Mouse (Mus musculus) heart, adult 10 weeks (tissue): ENCODE data around the gene Nat8f2. TPM values are rescaled to one million over a fixed set of nuclear protein-coding genes. Genes with fewer than 3 reads are reported as not detected.

Experiments used
- polyA plus RNA-seq: library from polyadenylated mRNA; stranded (reverse); fragments of 350-450 nt; fragmentation: Illumina TruSeq; extraction: RNeasy Lipid Tissue Mini Kit (QIAGEN cat#74804); gene quantifications from one replicate; pipeline ENCODE4 v1.2.3, GENCODE M21; 2014; ENCODE audit warnings: low read depth, low replicate concordance

The Nat8f2 gene
- 0.34 TPM for polyA plus RNA-seq

DNA sequence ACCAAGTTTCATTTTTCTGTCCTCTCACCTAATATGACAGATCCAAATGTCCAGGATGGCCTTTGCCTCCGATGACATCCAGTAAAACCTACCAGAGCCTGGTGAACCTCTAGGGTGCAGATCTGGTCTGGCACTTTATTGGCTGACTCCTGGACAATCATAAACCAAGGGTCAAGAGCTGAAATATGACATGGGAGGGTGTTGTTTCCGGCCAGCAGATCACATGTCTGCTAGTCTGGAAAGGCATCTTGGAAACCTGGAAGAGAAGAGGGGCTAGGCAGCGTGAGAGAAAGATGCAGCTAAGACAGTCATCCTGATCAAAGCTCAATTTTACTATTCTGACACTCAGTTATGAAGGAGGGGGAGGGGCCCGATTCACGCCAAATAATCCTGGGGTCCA is at the start of gene Nat8f2:
Gene Nat8f2 (minus strand): TSS at position 153 of the 400 bp plus-strand sequence.

DNA sequence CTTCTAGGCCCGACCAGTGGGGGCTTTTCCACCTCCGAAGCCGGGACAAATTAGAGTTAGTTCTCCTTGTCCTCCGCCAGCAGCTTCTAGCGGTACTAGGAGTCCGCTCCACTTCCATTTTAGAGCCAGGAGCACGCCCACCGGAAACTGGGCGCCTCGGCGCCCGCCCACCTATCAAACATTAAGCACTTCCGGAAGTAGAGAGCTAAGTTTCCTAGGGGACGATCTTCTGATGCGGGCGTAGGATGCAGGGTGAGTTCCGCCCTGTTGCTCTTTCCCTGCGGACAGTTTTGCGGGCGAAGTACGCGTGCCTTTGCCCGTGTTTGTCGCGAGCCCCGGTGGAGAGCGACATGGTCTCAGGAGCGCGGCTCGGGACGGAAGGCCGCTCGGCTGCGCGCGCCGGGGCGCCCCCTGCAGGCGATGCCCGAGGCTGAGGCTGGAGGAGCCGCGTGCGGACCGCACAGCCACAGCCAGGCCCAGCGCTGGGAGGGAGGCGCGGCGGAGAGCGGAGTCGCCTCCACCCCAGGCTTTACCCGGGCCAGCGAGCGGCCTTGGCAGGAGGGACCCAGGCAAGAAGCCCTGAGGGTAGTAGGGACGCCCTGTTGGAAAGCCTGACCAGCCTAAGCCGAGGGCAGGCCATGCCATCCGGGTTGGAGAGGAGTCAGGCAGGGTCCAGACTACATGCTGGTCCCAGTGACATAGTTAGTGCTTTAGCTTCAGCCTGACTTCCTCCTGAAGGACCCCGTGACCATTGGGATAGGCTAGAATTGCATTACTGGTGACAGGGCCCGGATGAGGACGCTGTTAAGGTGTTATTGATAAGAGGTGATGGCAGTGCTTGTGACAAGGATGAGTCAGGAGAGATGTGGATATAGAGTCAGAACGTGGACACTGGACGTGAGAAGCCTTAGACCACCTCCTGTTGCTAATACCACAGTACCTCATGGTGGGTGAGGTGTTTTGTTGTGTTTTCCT is 46.9 kb upstream of the Nat8f2 start, which contains the start of gene Nat8f1:
Gene Nat8f1 (minus strand): TSS at position 149 of the 975 bp plus-strand sequence.

DNA sequence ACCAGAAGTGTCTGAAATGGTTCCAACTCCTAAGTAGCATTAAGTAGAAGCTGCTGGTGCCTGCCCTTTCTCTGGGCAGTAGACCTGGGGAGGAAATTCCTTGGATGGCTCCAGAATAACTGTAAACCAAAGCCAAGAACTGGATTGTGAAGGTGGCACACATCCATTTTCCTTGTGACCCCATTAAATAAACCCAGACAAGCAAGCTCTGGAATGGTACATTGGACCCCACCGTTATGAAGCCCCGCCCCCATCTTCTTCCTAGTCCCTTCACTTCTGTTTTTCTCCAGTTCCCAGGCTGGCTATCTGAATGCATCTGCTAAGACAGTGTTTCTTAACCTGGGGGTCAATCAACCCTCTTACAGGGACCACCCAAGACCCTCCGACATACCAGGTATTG is 42.6 kb upstream of the Nat8f2 start, which contains the start of gene Tprkb:
Gene Tprkb (plus strand): TSS at position 279 of the 400 bp plus-strand sequence.

DNA sequence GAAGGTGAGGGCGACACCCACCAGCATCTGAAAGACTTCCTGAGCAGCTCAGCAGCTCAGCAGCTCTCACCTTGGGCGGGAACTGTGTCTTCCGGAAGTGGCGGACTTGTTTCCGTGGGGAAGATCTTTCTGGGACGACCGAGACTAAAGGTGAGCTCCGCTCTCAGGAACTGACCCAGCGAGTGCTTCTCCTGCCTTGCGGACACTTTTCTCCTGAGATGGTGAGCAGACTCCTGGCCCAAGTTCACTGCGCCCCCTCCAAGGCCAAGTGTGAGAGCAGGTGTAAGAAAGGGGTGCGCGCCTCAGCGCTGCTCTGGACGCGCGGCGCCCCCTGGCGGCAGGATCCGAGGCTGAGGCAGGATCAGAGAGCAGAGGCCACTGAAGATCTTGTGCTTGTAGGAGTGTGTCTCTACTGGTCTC is 35.7 kb upstream of the Nat8f2 start, which contains the start of gene Nat8f4:
Gene Nat8f4 (minus strand): TSS at position 243 of the 420 bp plus-strand sequence.

DNA sequence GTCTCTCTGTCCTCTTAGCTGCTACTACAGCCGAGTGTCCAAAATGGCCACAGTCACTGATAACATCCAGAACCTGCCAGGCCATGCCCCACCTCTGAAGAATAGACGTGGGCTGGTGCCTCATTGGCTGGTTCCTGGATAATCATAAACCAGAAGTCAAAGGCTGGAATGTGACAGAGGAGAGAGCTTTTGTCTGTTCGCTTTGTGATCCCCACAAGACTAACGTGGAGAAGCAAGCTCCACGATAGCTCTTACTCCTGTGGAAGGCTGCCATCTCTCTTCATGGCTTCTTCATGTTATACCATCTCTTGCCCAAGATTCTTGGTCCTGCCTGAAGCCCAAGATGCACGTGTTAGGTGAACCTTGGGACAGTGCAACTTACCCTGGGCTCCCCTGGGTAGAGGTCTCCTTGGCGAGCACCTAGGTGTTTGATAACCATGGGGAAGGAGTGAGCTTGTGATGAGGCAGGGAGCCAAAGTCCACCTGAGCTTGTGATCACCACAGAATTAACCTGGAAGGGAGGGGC is 37.1 kb downstream of the Nat8f2 start, which contains the start of gene Nat8:
Gene Nat8 (minus strand): TSS at position 287 of the 526 bp plus-strand sequence.

DNA sequence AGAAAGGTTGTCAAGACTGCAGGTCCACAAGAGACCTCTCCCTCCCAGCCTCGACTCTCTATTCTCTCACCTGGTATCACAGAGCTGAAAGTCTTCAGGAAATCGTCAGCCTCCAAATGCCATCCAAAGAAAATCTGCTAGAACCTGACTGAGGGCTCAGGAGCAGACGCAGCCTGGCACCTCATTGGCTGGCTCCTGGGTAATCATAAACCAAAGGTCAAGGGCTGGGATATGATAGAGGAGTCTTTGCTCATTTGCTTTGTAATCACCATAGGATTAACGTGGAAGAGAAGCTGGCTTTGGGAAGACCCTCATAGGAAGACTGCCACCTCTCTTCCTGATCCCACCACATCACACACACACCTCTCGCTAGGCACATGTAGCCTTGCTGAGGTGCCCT is 48.1 kb downstream of the Nat8f2 start, which contains the start of the genes Nat8f6 and Nat8f5:
Gene Nat8f6 (minus strand): TSS at position 118 of the 400 bp plus-strand sequence.
Gene Nat8f5 (minus strand): TSS at position 136 of the 400 bp plus-strand sequence.

Other genes starting within 250 kb of the Nat8f2 start
- not detected for gene Nat8f7, start 156.0 kb downstream of the Nat8f2 start, polyA plus RNA-seq
- 3.0 TPM for gene Nat8f3, start 103.4 kb downstream of the Nat8f2 start, polyA plus RNA-seq
- gene Nat8f6, start 48.2 kb downstream of the Nat8f2 start, polyA plus RNA-seq: 0.42 TPM
- gene Nat8f5, start 48.2 kb downstream of the Nat8f2 start, polyA plus RNA-seq: not detected
- not detected for gene Nat8, start 37.1 kb downstream of the Nat8f2 start, polyA plus RNA-seq
- 1.6 TPM for gene Nat8f4, start 35.7 kb upstream of the Nat8f2 start, polyA plus RNA-seq
- 17.2 TPM for gene Tprkb, start 42.7 kb upstream of the Nat8f2 start, polyA plus RNA-seq
- 5.0 TPM for gene Nat8f1, start 46.5 kb upstream of the Nat8f2 start, polyA plus RNA-seq
- gene Dusp11, start 92.5 kb upstream of the Nat8f2 start, polyA plus RNA-seq: 73.6 TPM
- not detected for gene Figla, start 147.0 kb upstream of the Nat8f2 start, polyA plus RNA-seq
- 0.10 TPM for gene Add2, start 159.5 kb upstream of the Nat8f2 start, polyA plus RNA-seq